Mouse (Mus musculus): ENCODE measurements around the gene Pkp4. TPM values are rescaled to one million over a fixed set of nuclear protein-coding genes. Genes with fewer than 3 reads are reported as not detected.

Gene Pkp4
- total and polyA plus RNA-seq, 2 experiments, result 38.4 to 42.7 TPM

- Histone ChIP-seq H3K9ac (ENCODE audit: low read depth, low read length) (no peak overlapping the region), H3K36me3 (ENCODE audit: control insufficient read depth, insufficient read depth, low read length) (peaks cover 32% of the 10 kb centered on the region), H3K4me3 (ENCODE audit: insufficient read depth, low read depth, low read length) (no peak overlapping the region), H3K27ac (replicated peaks; ENCODE audit: insufficient read depth, low read depth, low read length) (no peak overlapping the region), H3K4me1 (ENCODE audit: control insufficient read depth, insufficient read depth, low read length) (no peaks in the 10 kb centered on the region), H3K27me3 (ENCODE audit: control insufficient read depth, insufficient read depth, low read length) (no peaks in the 10 kb centered on the region), H3K79me2 (ENCODE audit: control insufficient read depth, insufficient read depth, low read length) (no peaks in the 10 kb centered on the region)
- WGBS, result 92% methylated on average over 16 of the region's 16 CpGs
- TF ChIP-seq CTCF (IDR thresholded peaks at IDR 0.05; ENCODE audit: low read depth, low read length) (no peak), POLR2A (IDR thresholded peaks at IDR 0.05; ENCODE audit: extremely low read depth, insufficient read depth, low read length) (no peak)
- DNase-seq (ENCODE audit: extremely low read depth, low read depth, low spot score), result no peak
Observed at GRCm38 (mm10) chr2:59351303-59352099, 190.9 kb downstream of the Pkp4 start.

- no peaks in the 10 kb centered on the region for H3K79me2 ChIP-seq (ENCODE audit: control insufficient read depth, insufficient read depth, low read length)
- DNase-seq (ENCODE audit: extremely low read depth, low read depth, low spot score), result no peak
- H3K27me3 ChIP-seq (ENCODE audit: control insufficient read depth, insufficient read depth, low read length), result no peaks in the 10 kb centered on the region
- no peak overlapping the region for H3K9ac ChIP-seq (ENCODE audit: low read depth, low read length)
- H3K36me3 ChIP-seq (ENCODE audit: control insufficient read depth, insufficient read depth, low read length), result peaks cover 28% of the 10 kb centered on the region
- H3K4me1 ChIP-seq (ENCODE audit: control insufficient read depth, insufficient read depth, low read length), result no peaks in the 10 kb centered on the region
- H3K4me3 ChIP-seq (ENCODE audit: insufficient read depth, low read depth, low read length), result no peak overlapping the region
- TF ChIP-seq POLR2A (IDR thresholded peaks at IDR 0.05; ENCODE audit: extremely low read depth, insufficient read depth, low read length) (no peak), CTCF (IDR thresholded peaks at IDR 0.05; ENCODE audit: low read depth, low read length) (no peak)
- WGBS, result 47% methylated on average over 3 of the region's 3 CpGs
- no peak overlapping the region for H3K27ac ChIP-seq (replicated peaks; ENCODE audit: insufficient read depth, low read depth, low read length)
Observed at GRCm38 (mm10) chr2:59353821-59354220, 193.2 kb downstream of the Pkp4 start.

- no peak overlapping the region for H3K9ac ChIP-seq (ENCODE audit: low read depth, low read length)
- no peaks in the 10 kb centered on the region for H3K27me3 ChIP-seq (ENCODE audit: control insufficient read depth, insufficient read depth, low read length)
- H3K27ac ChIP-seq (replicated peaks; ENCODE audit: insufficient read depth, low read depth, low read length), result no peak overlapping the region
- TF ChIP-seq CTCF (IDR thresholded peaks at IDR 0.05; ENCODE audit: low read depth, low read length) (no peak), POLR2A (IDR thresholded peaks at IDR 0.05; ENCODE audit: extremely low read depth, insufficient read depth, low read length) (no peak)
- no peak overlapping the region for H3K4me3 ChIP-seq (ENCODE audit: insufficient read depth, low read depth, low read length)
- H3K36me3 ChIP-seq (ENCODE audit: control insufficient read depth, insufficient read depth, low read length), result peaks cover 20% of the 10 kb centered on the region
- 64% methylated on average over 5 of the region's 5 CpGs for WGBS
- DNase-seq (ENCODE audit: extremely low read depth, low read depth, low spot score), result peak; percentile 29
- H3K4me1 ChIP-seq (ENCODE audit: control insufficient read depth, insufficient read depth, low read length), result no peaks in the 10 kb centered on the region
- no peaks in the 10 kb centered on the region for H3K79me2 ChIP-seq (ENCODE audit: control insufficient read depth, insufficient read depth, low read length)
Observed at GRCm38 (mm10) chr2:59355531-59356289, 195.1 kb downstream of the Pkp4 start.

GRCm38 (mm10) chr2:59359760-59360342, 199.2 kb downstream of the Pkp4 start:
- no peaks in the 10 kb centered on the region for H3K79me2 ChIP-seq (ENCODE audit: control insufficient read depth, insufficient read depth, low read length)
- WGBS, result 81% methylated on average over 9 of the region's 9 CpGs
- H3K27me3 ChIP-seq (ENCODE audit: control insufficient read depth, insufficient read depth, low read length), result no peaks in the 10 kb centered on the region
- H3K9ac ChIP-seq (ENCODE audit: low read depth, low read length), result no peak overlapping the region
- no peak for DNase-seq (ENCODE audit: extremely low read depth, low read depth, low spot score)
- peaks cover 9% of the 10 kb centered on the region for H3K36me3 ChIP-seq (ENCODE audit: control insufficient read depth, insufficient read depth, low read length)
- TF ChIP-seq CTCF (IDR thresholded peaks at IDR 0.05; ENCODE audit: low read depth, low read length), result no peak
- no peak for TF ChIP-seq POLR2A (IDR thresholded peaks at IDR 0.05; ENCODE audit: extremely low read depth, insufficient read depth, low read length)
- H3K27ac ChIP-seq (replicated peaks; ENCODE audit: insufficient read depth, low read depth, low read length), result no peak overlapping the region
- H3K4me1 ChIP-seq (ENCODE audit: control insufficient read depth, insufficient read depth, low read length), result no peaks in the 10 kb centered on the region
- no peak overlapping the region for H3K4me3 ChIP-seq (ENCODE audit: insufficient read depth, low read depth, low read length)

- H3K4me3 ChIP-seq (ENCODE audit: insufficient read depth, low read depth, low read length), result no peak overlapping the region
- H3K27me3 ChIP-seq (ENCODE audit: control insufficient read depth, insufficient read depth, low read length), result no peaks in the 10 kb centered on the region
- peaks cover 3% of the 10 kb centered on the region; the same call in 1 of the 2 replicates for H3K36me3 ChIP-seq (ENCODE audit: control insufficient read depth, insufficient read depth, low read length)
- TF ChIP-seq POLR2A (IDR thresholded peaks at IDR 0.05; ENCODE audit: extremely low read depth, insufficient read depth, low read length) (no peak), CTCF (IDR thresholded peaks at IDR 0.05; ENCODE audit: low read depth, low read length) (no peak)
- H3K9ac ChIP-seq (ENCODE audit: low read depth, low read length), result no peak overlapping the region
- no peak overlapping the region for H3K27ac ChIP-seq (replicated peaks; ENCODE audit: insufficient read depth, low read depth, low read length)
- H3K4me1 ChIP-seq (ENCODE audit: control insufficient read depth, insufficient read depth, low read length), result no peaks in the 10 kb centered on the region
- WGBS, result 87% methylated on average over 4 of the region's 4 CpGs
- DNase-seq (ENCODE audit: extremely low read depth, low read depth, low spot score), result no peak
- H3K79me2 ChIP-seq (ENCODE audit: control insufficient read depth, insufficient read depth, low read length), result no peaks in the 10 kb centered on the region
Observed at GRCm38 (mm10) chr2:59361350-59361780, 200.7 kb downstream of the Pkp4 start.

Measured in liver, adult 2 months (tissue).